Mouse (Mus musculus): ENCODE measurements around the gene Dennd1a. TPM values are rescaled to one million over a fixed set of nuclear protein-coding genes. Genes with fewer than 3 reads are reported as not detected.

Gene Dennd1a
- polyA plus RNA-seq, 1 experiment, result 21.6 TPM

DNA sequence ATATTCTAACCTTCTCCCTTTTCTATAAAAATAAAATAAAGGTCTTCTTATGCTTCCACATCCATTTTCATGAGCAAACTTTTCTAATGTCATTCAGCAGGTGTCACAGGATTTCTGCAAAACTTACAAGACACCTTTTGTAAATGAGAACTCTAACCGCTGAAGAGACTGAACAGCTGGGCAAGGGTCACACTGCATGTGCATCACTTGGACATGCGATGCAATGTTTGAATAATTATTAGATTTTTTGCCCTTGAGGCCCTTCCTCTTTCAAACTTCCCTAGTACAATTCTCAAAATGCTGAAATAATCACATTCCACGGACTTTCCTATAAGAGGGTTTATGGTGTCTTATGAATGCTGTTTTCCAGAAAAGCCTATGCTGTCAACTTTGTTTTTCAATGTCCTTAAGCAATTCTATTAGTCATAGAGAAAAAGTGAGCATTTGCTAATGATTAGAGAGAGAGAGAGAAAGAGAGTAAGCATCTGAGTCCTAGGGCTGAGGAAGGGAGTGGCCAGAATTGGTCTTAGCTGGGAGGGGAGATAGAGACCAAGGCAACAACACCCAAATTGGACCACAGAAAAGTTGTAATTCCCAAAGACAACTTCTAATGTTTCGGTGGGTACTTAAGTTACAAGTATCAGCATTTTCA lies 1.3 kb downstream of the Dennd1a start:
- peak overlapping the region; percentile 97; the same call in 1 of the 2 replicates for H3K4me3 ChIP-seq (ENCODE audit: control insufficient read depth, low read depth, low read length)
- peak overlapping the region; percentile 63 for H3K27ac ChIP-seq (ENCODE audit: control insufficient read depth, insufficient read depth, low read depth, low read length)
- H3K27me3 ChIP-seq (ENCODE audit: control insufficient read depth, insufficient read depth, low read length), result no peaks in the 10 kb centered on the region
- H3K4me1 ChIP-seq (ENCODE audit: control insufficient read depth, insufficient read depth, low read length), result peaks cover 10% of the 10 kb centered on the region
- no peaks in the 10 kb centered on the region for H3K36me3 ChIP-seq (ENCODE audit: control insufficient read depth, insufficient read depth, low read length)
- no peak for TF ChIP-seq CTCF (IDR thresholded peaks at IDR 0.05; ENCODE audit: control insufficient read depth, insufficient read depth, insufficient replicate concordance, low read depth, low read length)
- no peak for TF ChIP-seq POLR2A (IDR thresholded peaks at IDR 0.05; ENCODE audit: control insufficient read depth, low read depth, low read length)

GRCm38 (mm10) chr2:38283961-38284360 lies 3.2 kb downstream of the Dennd1a start:
- Histone ChIP-seq H3K27ac (ENCODE audit: control insufficient read depth, insufficient read depth, low read depth, low read length) (no peak overlapping the region), H3K27me3 (ENCODE audit: control insufficient read depth, insufficient read depth, low read length) (no peaks in the 10 kb centered on the region), H3K36me3 (ENCODE audit: control insufficient read depth, insufficient read depth, low read length) (no peaks in the 10 kb centered on the region), H3K4me3 (ENCODE audit: control insufficient read depth, low read depth, low read length) (no peak overlapping the region), H3K4me1 (ENCODE audit: control insufficient read depth, insufficient read depth, low read length) (peaks cover 10% of the 10 kb centered on the region)
- TF ChIP-seq CTCF (IDR thresholded peaks at IDR 0.05; ENCODE audit: control insufficient read depth, insufficient read depth, insufficient replicate concordance, low read depth, low read length) (no peak), POLR2A (IDR thresholded peaks at IDR 0.05; ENCODE audit: control insufficient read depth, low read depth, low read length) (no peak)

DNA sequence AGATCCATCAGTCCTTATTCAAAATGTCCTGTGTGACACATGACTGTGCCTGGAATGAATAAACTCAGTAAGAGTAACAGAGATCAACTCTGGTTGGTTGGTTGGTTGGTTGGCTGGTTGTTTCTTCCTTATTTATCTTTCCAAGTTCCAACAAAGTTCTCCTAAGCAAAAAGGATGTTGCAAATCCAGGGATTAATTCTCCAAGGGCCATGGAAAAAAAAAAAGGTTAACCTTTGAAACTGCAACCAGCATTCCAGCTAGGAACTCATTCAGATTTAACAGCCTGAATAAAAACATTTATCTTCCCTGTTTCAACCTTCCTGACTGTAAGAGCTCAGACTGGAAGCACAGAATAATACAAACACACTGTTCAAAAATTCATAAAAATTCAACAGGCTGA lies 6.8 kb downstream of the Dennd1a start:
- Histone ChIP-seq H3K27ac (ENCODE audit: control insufficient read depth, insufficient read depth, low read depth, low read length) (no peak overlapping the region), H3K4me1 (ENCODE audit: control insufficient read depth, insufficient read depth, low read length) (no peaks in the 10 kb centered on the region), H3K4me3 (ENCODE audit: control insufficient read depth, low read depth, low read length) (no peak overlapping the region), H3K27me3 (ENCODE audit: control insufficient read depth, insufficient read depth, low read length) (no peaks in the 10 kb centered on the region), H3K36me3 (ENCODE audit: control insufficient read depth, insufficient read depth, low read length) (no peaks in the 10 kb centered on the region)
- TF ChIP-seq POLR2A (IDR thresholded peaks at IDR 0.05; ENCODE audit: control insufficient read depth, low read depth, low read length) (no peak), CTCF (IDR thresholded peaks at IDR 0.05; ENCODE audit: control insufficient read depth, insufficient read depth, insufficient replicate concordance, low read depth, low read length) (no peak)

DNA sequence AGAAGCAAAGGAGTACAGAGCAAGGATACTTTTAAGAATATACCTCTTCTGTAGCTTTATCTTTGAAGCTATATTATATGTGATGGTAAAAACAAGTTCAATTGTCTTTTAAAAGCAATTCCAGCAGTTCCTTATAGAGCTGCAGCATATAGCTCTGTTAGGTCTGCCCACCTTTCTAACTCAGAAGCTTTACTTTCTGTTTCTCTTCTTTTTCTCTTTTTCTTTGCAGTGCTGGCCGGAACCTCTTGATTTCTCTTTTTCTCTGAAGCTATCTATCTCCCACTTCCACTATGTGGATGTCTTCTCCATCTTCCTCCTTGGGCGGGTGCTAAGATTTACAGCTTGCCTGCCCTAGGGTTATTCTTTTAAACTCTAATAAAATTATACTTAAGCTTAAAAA lies 12.2 kb downstream of the Dennd1a start:
- Histone ChIP-seq H3K4me1 (ENCODE audit: control insufficient read depth, insufficient read depth, low read length) (no peaks in the 10 kb centered on the region), H3K36me3 (ENCODE audit: control insufficient read depth, insufficient read depth, low read length) (no peaks in the 10 kb centered on the region), H3K4me3 (ENCODE audit: control insufficient read depth, low read depth, low read length) (no peak overlapping the region), H3K27ac (ENCODE audit: control insufficient read depth, insufficient read depth, low read depth, low read length) (no peak overlapping the region), H3K27me3 (ENCODE audit: control insufficient read depth, insufficient read depth, low read length) (no peaks in the 10 kb centered on the region)
- no peak for TF ChIP-seq CTCF (IDR thresholded peaks at IDR 0.05; ENCODE audit: control insufficient read depth, insufficient read depth, insufficient replicate concordance, low read depth, low read length)
- no peak for TF ChIP-seq POLR2A (IDR thresholded peaks at IDR 0.05; ENCODE audit: control insufficient read depth, low read depth, low read length)

DNA sequence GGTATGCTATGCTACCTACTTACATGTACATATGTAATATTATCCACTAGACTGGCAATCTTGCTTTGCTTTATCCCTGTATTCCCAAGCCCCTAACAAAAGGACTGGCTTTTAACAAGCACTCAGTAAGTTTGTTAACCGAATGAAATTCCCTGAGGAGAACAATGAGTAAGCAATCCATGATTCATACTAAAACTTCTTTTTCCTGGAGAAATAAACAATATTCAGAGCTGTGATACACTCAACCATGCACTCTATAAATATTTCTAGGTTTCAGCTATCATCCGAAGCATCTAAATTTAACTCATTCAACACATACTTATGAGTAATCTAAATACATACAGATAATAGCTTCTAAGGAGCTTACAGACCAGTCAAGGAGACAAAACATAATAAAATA lies 23.5 kb downstream of the Dennd1a start:
- Histone ChIP-seq H3K4me1 (ENCODE audit: control insufficient read depth, insufficient read depth, low read length) (no peaks in the 10 kb centered on the region), H3K36me3 (ENCODE audit: control insufficient read depth, insufficient read depth, low read length) (no peaks in the 10 kb centered on the region), H3K27ac (ENCODE audit: control insufficient read depth, insufficient read depth, low read depth, low read length) (no peak overlapping the region; the same call in 1 of the 2 replicates), H3K4me3 (ENCODE audit: control insufficient read depth, low read depth, low read length) (no peak overlapping the region), H3K27me3 (ENCODE audit: control insufficient read depth, insufficient read depth, low read length) (no peaks in the 10 kb centered on the region)
- TF ChIP-seq CTCF (IDR thresholded peaks at IDR 0.05; ENCODE audit: control insufficient read depth, insufficient read depth, insufficient replicate concordance, low read depth, low read length) (no peak), POLR2A (IDR thresholded peaks at IDR 0.05; ENCODE audit: control insufficient read depth, low read depth, low read length) (no peak)

DNA sequence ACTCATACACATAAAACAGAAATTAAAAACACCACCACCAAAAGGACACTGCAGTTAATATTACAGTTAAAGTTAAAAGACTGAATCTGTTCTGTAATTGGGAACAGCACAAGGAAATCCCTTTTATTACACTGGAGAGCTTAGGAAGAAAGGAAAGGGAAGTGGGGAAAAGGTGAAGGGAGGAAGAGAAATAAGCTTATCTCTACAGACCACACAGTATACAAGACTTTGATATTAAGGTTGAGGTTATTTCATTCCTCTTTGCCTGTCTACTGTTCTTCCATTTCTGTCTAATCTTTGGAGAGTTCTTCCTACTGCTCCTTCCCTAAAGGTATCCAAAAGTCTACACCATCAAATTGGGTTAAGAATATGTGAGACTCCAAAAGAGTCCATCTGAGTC lies 28.1 kb downstream of the Dennd1a start:
- no peaks in the 10 kb centered on the region for H3K36me3 ChIP-seq (ENCODE audit: control insufficient read depth, insufficient read depth, low read length)
- no peak overlapping the region for H3K27ac ChIP-seq (ENCODE audit: control insufficient read depth, insufficient read depth, low read depth, low read length)
- no peaks in the 10 kb centered on the region for H3K27me3 ChIP-seq (ENCODE audit: control insufficient read depth, insufficient read depth, low read length)
- no peaks in the 10 kb centered on the region for H3K4me1 ChIP-seq (ENCODE audit: control insufficient read depth, insufficient read depth, low read length)
- TF ChIP-seq POLR2A (IDR thresholded peaks at IDR 0.05; ENCODE audit: control insufficient read depth, low read depth, low read length) (no peak), CTCF (IDR thresholded peaks at IDR 0.05; ENCODE audit: control insufficient read depth, insufficient read depth, insufficient replicate concordance, low read depth, low read length) (no peak)
- no peak overlapping the region for H3K4me3 ChIP-seq (ENCODE audit: control insufficient read depth, low read depth, low read length)

DNA sequence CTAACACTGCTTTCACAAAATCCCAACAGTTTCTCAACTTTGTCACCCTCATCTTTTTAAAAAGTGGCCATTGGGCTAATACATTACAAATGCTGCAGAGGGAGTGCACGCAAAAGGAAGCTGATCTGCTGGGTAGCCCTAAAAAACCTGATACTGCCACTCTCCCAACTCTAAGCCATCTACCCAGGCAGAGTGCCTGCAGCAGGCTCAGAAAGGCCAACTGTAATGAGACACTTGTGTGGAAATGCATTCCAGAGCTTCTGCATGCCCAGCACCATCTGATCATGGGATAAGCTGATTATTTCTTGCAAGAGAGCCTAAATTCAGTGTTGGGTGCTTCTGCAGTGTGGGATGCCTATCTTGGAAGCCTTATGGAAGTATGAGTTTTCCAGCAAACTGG lies 49.6 kb downstream of the Dennd1a start:
- Histone ChIP-seq H3K27ac (ENCODE audit: control insufficient read depth, insufficient read depth, low read depth, low read length) (no peak overlapping the region), H3K36me3 (ENCODE audit: control insufficient read depth, insufficient read depth, low read length) (no peaks in the 10 kb centered on the region), H3K27me3 (ENCODE audit: control insufficient read depth, insufficient read depth, low read length) (no peaks in the 10 kb centered on the region), H3K4me1 (ENCODE audit: control insufficient read depth, insufficient read depth, low read length) (no peaks in the 10 kb centered on the region), H3K4me3 (ENCODE audit: control insufficient read depth, low read depth, low read length) (no peak overlapping the region)
- TF ChIP-seq CTCF (IDR thresholded peaks at IDR 0.05; ENCODE audit: control insufficient read depth, insufficient read depth, insufficient replicate concordance, low read depth, low read length), result no peak
- no peak for TF ChIP-seq POLR2A (IDR thresholded peaks at IDR 0.05; ENCODE audit: control insufficient read depth, low read depth, low read length)
